Mouse (Mus musculus): ENCODE measurements at regions not wholly inside any gene's neighbourhood (a gene's known extent, or its start where the extent isn't known, plus 50 kb on each side); places are given as distances from the start of the nearest gene placed in this dataset.

DNA sequence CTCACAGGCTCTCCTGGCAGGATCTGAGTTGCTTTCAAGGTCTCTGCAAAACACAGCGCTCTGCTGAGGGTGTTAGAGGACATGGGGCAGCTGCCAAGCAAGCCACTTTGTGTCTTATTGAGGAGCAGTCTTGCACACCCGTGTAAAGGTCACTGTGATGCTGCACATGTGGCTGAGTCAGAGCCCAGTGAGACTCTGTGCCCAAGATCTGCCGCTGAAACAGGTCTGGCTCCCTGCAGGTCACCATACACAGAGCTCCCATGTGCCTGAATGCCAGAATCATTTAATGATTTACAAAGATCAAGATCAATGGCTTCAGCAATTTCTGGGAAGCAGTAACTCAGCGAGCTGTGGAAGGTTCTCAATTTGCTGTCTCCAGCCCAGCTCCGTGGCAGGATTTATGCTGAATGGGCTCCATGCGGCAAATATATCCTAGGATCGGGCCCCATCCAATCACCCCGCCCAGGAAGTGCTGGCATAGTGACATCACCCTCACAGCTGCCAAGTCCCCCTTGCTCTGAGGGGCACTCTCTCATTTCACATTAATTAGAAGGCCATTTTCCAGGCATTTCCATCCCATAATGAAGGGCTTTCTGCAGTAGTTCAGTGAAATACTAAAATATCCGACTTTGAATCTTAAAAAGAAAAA lies 330.1 kb downstream of the H2al1j start:
- DNase-seq: no peak

DNA sequence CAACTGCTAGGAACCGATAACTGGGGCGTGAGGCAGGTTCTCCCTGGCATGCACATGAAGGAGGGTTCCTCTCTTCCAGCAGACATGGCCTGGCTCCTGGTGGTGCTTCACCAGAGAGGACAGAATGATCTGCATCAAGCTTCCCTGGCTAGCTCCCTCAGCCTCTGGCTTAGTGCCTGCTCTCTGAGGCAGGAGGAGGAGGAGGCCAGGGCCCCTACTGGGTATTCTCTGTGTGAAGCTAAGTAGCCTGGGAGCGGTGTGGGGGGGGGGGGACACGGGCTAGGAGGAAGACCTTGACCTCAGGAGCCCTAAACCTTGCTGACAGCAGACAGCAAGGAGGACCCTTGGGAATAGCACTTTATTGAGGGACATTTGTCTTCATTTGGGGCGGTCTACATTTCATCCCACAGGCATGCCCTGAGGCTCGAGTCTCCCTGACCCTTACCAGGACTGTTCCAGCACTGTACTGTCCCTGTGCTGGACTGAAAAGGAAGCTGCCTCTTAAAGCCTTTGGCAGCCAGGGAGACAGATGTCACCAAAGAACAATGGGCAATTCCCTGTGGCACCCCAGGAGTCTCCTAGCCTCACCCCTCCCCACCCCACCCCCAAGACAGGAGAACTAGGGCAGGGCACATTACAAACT lies 335.7 kb downstream of the H2al1j start:
- no peak for DNase-seq

DNA sequence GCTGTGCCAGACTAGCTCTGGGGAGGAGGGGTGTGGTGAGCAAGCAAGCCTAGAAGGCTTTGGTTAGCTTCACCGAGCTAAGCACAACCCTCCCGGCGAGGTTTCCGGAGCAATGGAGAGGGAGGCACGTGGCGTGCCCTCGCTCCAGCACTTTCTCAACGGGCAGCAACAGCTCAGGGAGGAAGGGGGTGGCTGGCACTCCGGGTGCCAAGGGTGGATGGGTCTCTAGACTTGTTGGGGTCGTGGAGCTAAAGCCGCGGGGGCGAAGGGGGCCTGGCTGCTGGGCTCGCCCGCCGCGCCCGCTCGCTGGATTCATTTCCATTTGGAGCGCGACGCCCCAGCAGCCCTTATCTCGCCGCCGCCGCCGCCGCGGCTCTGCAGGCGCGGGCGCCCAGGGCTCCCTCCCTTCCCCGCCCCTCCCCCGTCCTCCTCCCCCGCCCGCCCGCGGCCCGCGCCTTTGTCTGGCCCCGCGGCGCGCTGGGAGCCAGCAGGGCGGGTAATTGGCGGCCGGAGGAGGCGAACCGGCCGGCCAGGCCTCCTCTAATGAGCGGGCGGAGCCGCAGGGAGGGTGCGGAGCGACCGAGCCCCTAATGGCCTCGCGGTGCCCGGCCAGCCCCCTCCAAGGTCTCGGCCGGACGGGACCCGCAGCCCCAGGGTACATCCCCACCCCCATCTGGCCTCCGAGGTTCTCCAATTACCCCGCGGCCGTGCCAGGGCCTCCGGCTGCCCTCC lies 336.9 kb downstream of the H2al1j start:
- DNase-seq: peak; percentile 52 to 64

DNA sequence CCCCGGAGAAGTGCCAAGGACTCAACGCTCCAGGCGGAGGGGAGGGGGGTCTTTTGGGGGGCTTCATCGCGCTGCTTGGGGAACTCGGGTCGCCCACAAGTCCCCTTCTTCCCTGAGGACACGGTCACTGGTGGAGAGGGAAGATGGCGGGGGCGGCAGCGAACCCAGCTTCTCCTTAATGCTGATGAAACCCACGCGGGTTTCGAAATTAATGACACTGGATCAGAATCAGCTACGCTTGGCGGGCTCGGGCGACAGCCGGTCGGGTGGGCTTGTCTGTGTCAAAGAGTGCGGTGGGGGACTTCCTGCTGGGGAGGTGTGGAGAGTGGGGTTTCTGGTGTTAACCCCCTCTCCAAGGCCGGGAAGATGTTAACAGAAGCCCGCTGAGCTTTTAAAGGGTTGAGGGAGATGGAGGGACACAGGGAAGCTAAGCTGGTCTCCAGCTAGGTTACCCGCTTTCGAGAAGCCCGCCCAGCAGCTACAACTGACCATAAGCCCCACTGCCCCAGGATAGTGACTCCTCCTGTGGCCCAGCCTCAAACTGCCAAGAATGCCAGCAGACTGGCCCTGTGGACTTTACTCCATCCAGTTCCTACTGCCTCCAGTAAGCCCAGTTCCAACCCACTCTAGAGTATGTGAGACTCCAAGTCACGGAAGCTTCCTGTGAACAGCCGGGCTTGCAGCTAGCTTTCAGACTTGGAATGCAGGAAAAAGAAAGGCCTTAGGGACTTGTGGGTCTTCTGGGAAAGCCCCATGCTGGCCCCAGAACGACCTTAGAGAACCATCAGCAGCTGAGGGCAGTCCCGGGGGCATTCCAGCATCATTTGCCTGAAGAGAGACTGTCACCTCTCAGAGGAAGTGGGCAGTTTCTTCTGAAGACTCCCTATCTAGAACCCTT lies 337.7 kb downstream of the H2al1j start:
- DNase-seq: no peak

DNA sequence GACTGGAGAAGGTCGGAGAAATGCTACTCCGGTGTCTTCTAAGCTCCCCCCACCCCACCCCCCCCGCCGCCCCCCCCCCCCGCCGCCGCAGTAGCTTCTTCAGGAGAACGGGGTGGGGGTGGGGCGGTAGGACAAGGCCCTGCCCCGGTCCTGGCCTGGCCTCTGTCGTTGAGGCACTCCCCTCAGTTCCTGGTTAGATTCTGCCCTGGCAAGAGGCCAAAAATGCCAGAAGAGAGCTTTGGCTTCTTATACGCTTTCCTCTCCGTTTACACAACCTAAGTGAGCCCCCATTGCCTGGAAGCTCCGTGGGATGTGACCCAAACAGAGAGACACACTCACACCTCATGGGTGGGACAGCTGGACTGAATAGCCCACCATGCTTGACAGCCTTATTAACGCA lies 338.9 kb downstream of the H2al1j start:
- DNase-seq: no peak

DNA sequence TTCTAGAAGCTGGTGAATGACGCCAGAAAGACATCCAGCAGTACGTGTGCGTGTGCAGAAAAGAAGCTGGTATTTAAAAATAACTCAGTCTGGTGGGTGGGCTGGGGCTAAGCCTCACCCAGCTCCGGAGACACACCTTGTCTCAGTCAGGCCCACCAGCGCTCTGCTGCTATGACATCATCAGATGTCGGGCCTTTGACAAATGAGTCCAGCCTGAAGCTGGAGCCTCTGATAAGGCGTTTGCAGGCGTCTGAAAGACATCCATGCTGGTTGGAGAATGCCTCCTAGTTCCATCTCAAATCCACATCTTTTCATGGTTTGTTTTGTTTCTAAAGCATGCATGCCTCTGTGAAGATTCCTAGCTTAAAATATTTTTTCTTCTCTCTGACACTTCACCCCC lies 344.2 kb downstream of the H2al1j start:
- no peak for DNase-seq

DNA sequence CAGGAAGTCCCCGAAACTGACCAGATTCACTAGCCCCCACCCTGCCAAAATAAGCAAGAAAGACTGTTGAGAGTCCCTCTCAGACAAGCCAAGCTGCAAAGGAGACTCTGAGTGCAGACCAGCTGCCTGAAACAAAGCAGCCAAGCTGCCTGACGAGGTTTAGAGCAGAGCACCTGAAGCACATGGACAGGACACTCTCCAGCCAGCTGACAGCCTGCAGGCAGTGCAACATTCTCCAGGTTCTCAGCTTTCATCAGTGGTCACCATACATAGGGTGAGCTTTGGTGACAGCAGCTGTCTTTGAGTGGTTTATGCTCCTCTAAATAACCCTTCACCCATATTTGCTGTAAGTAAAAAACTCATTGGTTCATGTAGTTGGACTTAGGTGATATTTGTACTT lies 350.5 kb downstream of the H2al1j start:
- no peak for DNase-seq

DNA sequence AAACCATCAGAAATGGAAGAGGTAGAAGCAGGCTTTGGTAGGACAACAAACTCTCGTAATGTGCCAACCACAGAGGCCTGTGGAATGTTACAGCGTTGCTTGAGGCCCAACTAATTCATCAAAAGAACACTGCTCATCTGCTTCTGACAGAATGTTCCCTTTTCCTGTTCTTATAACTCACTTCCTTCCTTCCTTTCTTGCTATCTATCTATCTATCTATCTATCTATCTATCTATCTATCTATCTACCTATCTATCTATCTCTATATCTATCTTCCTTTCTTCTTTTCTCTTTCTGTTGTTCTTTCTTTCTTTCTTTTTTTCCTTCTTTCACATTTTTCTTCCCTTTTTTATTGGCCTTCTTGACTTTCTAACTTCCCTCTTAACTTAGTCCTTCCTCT lies 353.7 kb downstream of the H2al1j start:
- DNase-seq: no peak

DNA sequence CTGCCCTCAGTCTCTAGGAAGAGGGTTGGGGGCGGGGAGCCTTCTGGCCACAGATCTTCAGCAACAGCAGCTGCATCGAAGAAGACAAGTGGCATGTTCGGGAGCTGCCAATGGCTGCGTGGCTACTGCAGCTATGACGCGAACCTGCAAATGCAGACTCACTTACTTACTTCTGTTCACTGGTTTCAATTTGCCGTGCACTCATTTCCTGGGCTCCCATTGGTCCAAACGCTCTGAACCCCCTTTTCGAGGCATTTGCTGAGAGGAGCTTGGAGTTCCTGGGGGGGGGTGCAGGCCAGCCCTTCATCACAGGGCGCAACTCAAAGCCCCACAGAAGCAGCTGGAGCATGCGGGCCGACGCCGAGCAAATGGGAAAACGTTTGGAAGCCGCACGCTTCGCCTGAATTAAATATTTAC lies 362.4 kb downstream of the H2al1j start:
- DNase-seq: peak in 1 of 2 experiments; percentile 15

DNA sequence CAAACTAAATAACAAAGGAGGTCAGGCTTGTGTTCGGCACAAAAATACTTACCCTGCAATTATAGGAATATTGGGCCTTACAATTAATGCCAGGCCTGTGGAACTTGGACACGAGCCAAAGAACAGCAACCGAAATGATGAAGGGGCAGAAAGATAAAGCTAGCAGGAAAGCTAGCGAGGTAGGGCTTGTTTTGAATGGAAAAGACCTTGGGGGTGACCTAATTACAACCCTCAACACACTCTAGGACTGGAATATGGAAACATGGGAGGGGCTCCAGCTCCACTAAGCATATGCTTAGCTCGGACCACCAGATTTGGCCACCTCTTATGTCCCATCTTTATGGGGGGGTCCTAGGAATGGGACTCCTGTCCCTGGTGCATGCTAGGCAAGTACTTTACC lies 362.8 kb downstream of the H2al1j start:
- no peak for DNase-seq

DNA sequence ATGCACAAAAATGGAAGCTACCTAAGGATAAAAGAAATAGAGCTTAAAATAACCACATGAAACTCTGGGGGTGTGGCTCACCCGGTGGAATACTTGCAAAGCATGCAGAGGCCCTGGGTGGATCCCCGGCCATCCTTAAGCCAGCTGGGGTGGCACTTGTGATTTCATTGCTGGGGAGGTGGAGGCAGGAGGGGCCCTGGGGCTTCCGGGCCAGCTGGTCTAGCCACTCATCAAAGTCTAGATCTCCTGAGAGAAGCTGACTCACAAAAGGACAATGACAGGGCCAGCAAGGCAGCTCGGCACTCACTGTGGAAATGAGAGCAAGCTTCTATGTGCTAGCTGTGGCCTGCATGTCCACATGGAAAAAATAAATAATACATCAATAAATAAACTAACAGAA lies 363.4 kb downstream of the H2al1j start:
- DNase-seq: no peak

DNA sequence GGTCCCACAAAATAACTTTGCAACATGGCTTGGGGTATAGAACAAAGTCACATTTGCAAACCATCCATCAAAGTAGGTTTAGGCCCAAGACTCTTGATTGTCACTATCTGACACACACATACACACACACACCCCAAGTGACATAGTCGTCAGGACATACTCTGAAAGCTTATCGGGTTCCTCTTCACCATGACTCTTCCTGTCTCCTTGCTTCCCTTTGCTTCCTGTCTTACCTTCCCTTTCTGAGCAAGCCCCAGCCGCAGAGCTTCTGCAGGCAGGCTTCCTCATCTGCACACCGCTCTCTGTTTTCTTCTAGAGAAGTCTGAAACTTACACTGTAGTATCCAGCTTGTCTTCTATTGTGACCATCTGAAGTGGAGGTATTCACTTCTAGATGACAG lies 368.9 kb downstream of the H2al1j start:
- DNase-seq: no peak

DNA sequence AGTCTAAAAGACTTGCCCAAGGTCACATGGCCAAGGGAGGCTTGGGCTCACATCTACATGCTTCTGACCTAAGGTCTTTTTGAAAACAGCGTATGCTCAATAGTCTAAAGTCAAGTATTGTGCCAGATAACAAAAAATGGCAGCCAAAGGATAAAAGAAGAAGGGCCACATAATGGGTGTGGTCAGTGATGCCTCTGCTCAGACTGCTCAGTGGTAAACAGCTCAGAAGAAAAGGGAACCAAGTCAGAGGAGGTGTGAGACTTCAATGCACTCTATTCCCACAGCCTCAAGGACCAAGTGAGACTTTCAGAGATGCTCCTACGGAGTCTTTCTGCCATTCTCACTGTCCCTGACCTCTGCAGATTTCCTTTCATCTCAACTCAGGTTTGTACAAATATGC lies 373.5 kb downstream of the H2al1j start:
- DNase-seq: no peak

DNA sequence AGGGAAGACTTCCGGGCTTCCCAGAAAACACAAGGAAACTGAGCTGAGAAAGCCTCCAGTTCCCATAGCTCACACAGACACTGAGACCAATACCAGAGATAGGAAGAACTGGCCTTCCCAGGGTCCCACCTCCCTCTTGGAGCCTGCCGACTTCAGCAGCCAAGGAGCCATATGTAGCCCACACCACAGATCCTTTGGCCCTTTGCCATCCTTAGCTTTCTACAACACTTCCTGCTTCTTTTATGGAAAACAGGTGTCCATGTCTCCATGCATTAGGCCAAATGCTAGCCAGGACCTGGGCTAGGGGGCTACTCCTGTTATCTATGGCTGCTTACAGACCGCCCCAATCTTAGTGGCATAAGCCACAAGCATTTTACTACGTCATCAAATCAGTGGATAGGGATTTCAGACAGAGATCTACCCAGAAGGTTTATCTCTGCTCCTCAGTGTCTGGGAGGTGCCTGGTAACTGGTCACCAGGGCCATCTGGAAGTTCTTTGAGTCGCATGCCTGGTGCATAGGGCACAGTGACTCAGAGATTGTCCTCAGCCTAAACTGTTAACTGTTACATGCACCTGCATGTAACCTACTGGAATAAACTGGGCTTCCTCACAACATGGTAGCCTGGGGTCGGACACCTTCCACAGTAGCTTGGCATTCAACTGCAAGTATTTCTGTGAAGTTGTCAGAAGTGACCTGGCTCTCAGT lies 378.4 kb downstream of the H2al1j start:
- no peak for DNase-seq

DNA sequence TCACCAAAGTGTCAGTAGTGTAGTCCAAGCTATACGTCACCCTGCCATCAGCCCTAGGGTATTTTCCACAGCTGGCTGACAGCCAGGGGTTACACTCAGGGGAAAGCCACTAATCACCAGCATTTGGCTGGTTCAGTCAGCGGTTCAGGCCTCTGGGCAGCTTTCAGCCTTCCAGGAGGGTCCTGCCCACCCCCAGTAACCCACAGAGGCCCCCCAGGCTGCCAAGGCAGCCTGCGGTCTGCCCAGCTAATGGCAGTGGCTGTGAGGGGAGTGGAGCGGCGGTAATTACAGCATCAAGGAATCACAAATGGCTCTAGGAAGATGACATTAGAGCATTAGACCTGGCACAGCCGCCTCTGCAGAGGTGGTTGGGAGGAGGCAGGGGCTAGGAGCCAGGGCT lies 379.7 kb downstream of the H2al1j start:
- DNase-seq: no peak

DNA sequence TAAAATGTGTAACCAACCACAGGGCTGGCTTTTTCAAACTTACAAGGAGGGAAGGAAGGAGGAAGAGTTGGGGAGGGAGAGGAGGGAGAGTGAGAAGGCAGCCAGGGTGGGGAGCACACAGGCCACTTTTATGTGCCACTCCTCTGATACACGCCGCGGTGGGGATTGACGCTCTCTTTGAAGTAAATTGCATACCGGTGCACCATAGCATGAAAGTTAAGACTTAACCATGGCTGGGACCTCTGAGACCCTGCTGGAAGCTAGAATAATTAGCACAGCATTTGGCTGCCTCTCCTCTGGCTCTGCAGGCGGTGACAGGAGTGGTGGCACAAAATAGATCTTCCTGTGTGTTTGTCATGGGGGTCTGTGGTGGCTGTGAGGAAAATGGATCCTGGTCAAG lies 380.7 kb downstream of the H2al1j start:
- no peak for DNase-seq

DNA sequence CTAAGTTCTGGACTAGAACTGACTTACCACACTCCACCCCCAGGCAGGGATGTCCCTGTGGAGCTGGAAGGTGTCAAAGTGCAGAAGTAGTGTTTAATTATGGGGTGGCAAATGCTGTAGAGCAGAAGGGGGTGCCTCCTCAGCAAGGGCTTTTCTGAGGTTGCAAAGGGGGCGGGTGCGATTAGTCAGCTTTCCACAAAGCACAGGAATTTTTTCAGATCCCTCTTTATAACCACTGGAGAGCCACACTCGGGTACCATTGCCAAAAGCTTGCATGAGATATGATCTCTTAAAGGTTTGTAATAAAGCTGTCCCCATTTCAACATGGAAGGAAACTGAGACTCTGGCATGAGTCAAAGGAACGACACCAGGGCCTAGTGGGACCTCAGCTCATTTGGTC lies 381.7 kb downstream of the H2al1j start:
- DNase-seq: no peak

DNA sequence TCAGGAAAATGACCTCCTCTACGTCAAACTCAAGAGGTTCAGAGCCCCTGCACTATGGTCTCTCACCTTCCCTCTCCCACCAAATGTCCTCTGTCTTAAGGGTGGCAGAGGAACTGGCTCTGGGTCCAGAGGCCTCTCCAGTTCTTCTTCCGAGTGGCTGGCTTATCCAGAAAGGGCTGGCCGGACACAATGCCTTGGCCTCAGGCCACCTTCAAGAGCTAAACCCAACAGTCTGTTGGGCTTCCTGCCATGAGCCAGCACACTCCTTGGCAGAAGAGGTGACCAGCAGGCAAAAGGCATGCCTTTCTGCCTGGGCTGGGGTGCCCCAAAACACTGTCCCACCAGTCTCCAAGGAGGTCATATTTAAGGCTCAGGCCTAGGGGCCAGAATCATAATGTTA lies 385.8 kb downstream of the H2al1j start:
- no peak for DNase-seq

DNA sequence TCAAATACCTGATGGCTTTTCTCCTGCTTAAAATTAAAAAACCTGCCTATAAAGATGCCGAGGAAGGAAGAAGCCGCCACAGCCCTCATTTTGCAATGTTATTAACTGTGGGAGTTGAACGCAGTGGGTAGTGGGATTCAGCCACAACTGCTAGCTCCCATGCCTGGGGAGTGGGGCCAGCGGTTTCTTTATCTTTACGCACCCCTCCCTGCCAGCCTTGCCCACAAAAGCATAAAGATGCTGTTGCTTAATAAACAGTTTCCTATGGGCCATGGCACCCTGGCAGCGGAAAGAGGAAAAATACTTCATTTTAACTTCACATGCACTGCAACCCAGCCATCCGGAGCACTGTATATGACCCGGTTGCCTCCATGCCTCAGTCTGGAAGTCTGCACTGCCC lies 389.2 kb downstream of the H2al1j start:
- no peak for DNase-seq

DNA sequence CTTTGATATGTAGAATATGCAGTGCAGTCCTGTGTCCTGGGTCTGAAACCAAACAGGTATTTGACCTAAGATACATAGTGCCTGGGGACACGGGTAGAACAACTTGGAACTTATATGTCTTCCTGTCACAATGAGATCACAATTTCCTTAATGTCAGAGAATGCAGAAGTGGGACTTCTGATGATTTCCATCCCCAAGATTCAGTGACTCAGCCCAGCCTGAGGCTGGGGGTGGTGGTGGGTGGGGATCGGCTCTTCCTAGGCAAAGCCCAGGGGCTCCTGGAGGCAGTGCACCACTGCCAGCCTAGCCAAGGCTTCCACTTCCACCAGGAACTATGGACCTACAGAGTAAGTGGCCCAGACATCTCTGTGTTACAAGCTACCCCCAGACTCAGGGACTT lies 391.2 kb downstream of the H2al1j start:
- no peak for DNase-seq

DNA sequence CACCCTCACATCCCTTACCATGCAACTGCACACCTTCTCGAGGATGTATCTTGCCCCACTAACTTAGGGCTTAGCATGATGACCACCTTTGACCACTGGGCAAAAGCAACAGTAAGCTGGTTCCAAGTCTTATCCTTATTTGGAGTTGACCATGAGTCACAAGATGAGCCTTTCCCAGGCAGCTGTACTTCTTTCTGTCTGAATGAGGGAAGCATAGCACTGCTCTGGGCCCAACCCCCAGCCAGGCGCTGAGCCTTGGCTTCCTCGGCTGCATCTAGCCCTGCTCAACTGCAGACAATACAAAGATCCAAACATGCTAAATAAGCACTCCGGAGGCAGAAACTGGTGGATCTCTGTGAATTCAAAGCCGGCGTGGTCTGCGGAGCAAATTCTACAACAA lies 392.9 kb downstream of the H2al1j start:
- DNase-seq: no peak

DNA sequence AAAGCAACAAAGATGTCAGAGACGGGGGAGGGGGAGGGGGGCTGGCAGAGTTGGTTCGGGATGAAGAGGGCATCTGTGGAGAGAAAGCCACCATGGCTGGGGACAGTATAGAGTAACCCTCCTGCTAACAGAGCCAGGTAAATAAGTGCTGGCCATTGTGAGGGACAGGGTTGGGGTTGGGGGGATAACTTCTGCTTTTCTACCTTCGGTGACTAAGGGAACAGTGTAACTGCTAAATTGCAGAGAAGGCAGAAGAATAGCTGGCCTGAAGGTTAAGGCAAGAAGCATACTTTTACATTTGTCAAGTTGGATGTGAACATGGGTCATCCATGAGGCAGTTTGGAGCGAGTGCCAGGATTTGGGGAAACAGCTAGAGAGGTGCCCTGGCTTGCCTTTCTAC lies 395.1 kb downstream of the H2al1j start:
- DNase-seq: no peak

DNA sequence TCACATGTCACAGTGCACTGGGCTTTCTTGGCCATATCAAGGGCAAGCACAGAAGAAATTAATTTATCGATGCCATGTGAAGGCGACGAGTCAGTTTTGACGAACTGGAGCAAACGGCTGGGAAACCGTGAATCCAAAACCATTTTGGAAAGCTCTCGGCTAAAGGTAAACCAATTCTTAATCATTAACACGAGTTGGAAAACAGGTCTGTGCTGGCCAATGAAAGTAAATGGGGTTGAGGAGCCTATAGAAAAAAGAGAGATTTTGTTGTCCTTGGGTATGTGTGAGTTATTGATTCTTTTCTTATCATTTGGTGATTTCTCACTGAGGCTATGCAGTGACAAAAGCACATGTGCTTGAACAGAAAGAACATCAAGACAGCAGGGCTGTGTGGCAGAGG lies 397.1 kb downstream of the H2al1j start:
- no peak for DNase-seq

Measured in thymus, adult 18-20 months (tissue).